Mouse (Mus musculus): ENCODE measurements around the gene Tns4. TPM values are rescaled to one million over a fixed set of nuclear protein-coding genes. Genes with fewer than 3 reads are reported as not detected.

Gene Tns4
- total RNA-seq, 2 experiments from 2014 or later, result 0.07 to 0.18 TPM

DNA sequence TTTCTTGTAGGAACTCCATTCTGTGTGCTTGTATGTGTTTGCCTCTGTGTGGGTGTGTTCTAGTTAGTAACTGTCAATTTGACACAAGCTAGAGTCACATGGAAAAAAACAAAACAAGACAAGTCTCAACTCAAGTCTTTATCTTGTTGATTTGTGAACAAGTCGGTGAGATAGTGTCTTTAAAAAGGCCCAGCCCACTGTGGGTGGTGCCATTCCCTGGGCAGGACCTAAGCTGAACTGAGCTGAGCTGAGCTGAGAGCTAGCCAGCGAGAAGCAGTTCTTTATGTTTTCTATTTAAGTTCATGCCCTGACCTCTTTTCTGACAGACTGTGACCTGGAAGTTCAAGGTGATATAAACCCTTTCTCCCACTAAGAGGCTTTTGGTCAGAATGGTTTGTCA, 2.6 kb upstream of the Tns4 start:
- DNase-seq, result no peak

DNA sequence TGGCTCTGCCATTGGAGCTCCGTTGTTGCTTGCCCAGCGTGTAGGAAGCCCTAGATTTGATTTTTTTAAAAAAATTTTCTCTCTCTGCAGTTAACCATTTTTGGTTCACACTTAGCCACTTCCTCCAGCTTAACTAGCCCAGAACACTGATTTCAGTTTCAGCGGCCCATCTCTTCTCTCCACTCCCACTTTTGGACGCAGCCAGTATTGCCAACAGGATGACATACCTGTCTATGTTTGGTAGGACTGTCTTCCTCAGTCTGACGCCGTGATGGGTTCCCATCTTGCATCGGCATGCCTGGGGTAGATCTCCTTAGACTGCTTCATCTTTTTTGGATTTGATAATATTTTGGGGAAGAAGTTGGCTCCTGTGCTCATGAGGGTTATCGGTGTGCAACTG, 1.3 kb upstream of the Tns4 start:
- DNase-seq, result no peak

DNA sequence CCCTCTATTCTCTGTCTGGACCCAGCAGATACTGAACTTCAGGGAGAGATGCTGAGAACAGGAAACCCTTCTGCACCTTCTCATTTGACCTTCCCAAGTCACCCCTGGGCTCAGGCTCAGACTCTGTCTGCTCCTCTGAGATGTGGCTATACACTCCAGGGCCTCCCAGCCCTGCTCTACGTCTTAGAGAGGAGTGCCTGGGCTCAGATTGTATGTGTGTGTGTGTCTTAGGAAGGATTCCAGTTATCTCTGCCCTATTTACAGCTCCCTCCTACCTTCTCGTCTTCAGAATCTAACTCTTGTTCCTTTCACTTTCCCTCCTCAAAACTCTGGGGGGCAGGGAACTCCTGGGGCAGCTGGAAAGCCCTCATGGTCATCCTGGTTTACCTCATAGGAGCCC, 620 bp downstream of the Tns4 start:
- no peak for DNase-seq

- DNase-seq, result no peak
Observed at GRCm38 (mm10) chr11:99084366-99084765, 4.7 kb downstream of the Tns4 start.

DNA sequence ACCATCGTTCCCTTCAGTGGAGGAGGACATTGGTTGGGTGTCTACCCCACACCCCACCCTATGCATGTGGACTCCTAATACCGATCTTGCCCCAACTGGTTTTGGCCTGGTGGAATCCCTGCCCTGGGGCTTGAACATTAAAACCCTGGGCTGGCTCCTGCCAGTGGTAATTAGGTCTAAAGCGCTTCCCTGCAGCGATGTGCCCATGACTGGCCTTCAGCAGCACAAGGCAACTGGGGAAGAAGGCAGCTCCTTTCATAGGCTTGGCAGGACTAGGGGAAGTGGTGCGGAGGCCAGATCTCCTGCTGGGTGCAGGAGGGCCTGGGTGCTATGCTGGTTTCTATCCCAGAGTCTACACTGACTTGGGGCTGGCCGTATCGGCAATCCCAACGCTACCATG, 5.6 kb downstream of the Tns4 start:
- DNase-seq, result no peak

GRCm38 (mm10) chr11:99082098-99082497, 7.0 kb downstream of the Tns4 start:
- peak in 1 of 2 experiments; percentile 27 for DNase-seq

- no peak for DNase-seq
Observed at GRCm38 (mm10) chr11:99081566-99081965, 7.5 kb downstream of the Tns4 start.

- DNase-seq, result peak in 1 of 2 experiments; percentile 56
Observed at GRCm38 (mm10) chr11:99080902-99081543, 8.1 kb downstream of the Tns4 start.

DNA sequence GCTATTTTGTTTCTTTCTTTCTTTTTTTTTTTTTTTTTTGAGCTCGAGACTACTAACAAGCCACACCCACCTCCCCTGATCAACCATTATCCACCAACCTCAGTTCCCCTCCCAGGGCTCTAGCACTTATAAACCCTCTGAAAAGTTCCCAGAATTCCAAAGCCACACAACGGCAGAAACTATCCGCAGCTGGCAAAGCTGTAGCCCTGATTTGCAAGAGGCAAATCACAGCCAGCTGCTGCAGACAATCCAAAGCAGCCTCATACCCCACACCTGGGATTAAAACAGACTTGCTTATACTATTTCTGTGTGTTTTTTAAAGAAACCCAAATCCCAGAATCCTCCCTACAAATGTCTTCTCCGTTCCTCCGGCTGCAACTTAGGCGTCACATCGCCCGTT, 11.2 kb downstream of the Tns4 start:
- no peak for DNase-seq

GRCm38 (mm10) chr11:99076744-99077319, 12.3 kb downstream of the Tns4 start:
- no peak for DNase-seq

DNA sequence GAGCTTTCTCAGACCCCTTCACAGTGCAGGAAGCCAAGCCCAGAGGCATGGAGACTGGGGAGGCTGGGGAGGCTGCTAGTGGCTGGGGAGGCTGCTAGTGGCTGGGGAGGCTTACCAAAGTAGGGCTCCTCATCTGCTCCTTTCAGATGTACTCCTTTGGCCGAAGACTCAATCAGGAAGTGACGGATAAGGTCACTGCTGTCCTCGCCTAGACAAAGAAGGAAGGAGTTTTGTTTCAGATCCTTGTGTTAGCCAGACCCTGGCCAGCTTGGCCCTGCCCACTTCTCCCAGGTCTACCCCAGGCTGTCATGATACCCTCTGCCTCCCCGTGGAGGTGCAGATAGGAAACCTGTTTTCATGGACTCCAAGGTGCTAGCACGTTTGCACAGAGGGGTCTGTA, 15.3 kb downstream of the Tns4 start:
- no peak for DNase-seq

GRCm38 (mm10) chr11:99071866-99072265, 17.2 kb downstream of the Tns4 start:
- DNase-seq, result no peak

DNA sequence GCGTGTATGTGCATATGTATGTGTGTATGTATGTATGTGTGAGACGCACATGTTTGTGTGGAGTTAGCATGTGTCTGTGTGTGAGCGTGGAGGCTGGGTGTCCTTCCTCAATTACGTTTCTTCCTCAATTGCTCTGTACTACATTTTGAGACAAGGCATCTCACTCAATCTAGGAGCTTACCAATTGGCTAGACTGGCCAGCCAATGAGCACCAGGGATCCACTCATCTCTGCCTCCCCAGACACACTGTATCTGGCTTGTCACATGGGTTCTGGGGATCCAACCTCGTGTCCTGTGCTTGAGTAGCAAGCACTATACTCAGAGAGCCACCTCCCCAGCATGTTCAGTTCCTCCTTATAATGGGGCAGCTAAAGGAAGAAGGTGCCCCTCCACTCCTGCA, 20.7 kb downstream of the Tns4 start:
- no peak for DNase-seq

DNA sequence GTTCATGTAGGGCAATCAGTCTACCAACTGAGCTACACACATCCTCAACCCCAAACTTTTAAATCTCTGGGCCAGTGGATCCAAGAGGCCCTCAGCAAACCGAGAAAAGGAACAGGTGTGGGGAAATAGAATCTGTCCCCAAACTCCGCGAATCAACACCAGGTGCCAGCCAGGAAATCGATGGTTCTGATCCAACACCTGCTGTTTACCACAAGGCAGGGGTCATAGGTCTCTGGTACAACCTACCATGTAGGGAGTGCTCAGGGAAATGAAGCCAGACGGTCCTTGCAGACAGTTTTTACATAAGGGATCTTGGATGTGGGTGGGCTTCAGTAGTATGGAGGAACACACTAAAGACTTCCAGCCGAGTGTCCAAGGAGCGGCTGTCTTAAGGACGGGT, 21.5 kb downstream of the Tns4 start:
- no peak for DNase-seq

GRCm38 (mm10) chr11:99065979-99066378, 23.1 kb downstream of the Tns4 start:
- DNase-seq, result peak; percentile 91 to 93

DNA sequence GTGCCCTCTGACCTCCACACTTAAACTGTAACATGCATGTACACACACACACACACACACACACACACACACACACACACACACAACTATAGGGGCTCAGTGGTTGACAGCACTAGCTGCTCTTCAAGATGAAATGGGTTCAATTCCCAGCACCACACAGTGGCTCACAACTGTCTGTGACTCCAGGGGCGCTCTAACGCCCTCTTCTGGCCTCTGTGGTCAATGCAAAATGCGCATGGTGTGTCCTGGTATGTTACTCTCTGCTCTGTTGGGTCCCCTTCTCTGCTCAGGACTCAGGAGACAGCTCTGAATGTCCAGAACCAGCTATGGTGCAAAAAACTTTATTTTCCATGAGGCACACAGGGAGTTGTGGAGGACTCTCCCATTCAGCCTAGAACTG, 23.8 kb downstream of the Tns4 start:
- no peak for DNase-seq

DNA sequence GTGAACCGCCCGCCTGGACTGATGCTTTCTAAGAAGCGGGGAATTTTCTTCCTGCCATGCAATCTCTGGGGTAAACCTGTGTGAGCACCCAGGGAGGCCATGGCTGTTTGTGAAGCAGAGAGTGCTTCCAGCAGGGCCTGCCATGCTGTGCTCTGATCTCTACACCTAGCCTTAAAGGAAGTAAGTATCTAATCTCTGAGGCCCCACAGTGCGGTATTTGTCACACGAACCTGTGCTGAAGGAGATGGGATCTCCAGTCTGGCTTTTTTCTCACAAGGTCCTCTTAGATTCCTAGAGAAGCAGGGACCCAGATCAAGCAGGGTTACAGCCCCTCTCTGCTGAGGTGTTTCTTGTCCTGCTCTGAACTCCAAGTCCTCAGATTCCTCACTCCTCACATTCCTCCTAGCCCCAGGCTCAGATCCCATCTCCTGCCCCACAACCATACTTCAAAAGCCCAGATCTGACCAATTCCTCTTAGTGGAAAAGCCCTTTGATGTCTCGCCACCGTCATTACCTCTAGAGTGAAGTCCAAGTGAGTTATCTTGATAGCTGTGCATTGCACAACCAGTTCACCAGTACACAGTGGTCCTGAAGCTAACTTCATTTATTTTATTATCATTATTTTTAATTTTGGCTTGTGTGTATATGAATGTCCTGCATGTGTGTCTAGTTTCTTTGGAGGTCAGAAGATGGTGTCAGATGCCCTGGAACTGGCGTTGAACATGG, 25.5 kb downstream of the Tns4 start:
- no peak for DNase-seq

DNA sequence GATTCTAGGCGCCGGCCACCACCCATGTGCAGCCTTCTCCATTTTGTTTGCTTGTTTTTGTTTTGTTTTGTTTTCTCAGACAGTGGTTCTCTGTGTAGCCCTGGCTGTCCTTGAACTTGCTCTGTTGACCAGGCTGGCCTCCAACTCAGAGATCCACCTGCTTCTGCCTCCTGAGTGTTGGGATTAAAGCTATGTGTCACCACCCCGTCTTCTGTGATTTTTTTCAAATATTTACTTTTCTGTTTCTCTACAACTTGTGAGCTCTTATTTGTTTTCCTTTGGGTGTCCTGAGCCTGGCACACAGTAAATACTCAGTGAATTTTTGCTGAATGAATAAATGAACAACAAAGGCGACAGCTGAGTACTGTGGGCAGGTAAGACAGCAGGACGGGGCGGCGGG, 26.4 kb downstream of the Tns4 start:
- no peak for DNase-seq

DNA sequence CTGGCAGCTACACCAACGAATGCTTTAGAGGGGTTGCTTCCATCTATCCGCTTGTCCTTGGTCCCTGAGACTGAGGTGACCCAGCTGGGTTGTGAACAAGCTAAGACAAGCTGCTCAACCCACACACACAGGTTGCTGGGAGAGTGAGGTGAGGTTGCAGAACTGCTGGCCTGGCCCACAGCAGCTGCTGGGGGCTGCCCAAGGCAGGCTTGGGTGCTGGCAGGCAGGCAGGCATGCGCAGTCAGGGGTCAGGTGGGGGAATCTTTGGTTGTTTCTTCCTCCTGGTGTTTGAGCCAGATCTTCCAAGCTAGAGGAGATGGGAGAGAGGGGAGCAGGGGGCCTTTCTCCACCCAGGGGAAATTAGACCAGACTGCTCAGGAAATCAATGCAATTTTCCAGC, 28.7 kb downstream of the Tns4 start:
- DNase-seq, result no peak

GRCm38 (mm10) chr11:99055571-99056452, 33.3 kb downstream of the Tns4 start:
- peak; percentile 69 to 78 for DNase-seq

GRCm38 (mm10) chr11:99055143-99055542, 34.0 kb downstream of the Tns4 start:
- DNase-seq, result peak in 1 of 2 experiments; percentile 38

- DNase-seq, result peak; percentile 47 to 63
Observed at GRCm38 (mm10) chr11:99047643-99048042, 41.5 kb downstream of the Tns4 start.

DNA sequence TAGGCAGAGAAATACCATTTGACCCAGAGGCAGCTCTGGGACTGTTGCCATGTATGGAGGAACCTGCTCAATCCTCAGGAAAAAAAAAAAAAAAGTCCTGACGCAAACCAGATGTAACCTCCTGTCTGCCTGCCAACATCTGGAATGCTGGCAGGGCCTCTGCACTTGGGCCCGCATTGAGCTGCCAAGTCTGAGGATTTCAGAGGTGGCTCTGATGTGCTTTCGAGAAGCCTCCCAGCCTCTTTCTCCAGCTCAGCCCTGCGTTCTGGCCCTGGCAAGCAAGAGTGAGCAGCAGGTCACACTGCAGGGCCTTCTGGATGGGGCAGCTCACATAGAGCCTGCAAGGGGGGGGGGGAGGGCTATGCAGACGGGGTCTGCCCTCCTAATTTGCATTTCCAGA, 42.0 kb downstream of the Tns4 start:
- peak; percentile 90 to 93 for DNase-seq
